Mouse (Mus musculus): ENCODE results near the gene Sf1. TPM values are rescaled to one million over a fixed set of nuclear protein-coding genes. Genes with fewer than 3 reads are reported as not detected.

Gene Sf1
- total RNA-seq, 1 experiment from 2014 or later = 370 TPM

Other genes with a start within 250 kb of the Sf1 start
- 2.2 and 3.1 TPM in 2 replicates for gene Sac3d1, start 245.0 kb upstream of the Sf1 start, total RNA-seq (2017)
- gene Snx15, start 235.4 kb upstream of the Sf1 start, total RNA-seq (2017) = 9.1 and 9.8 TPM in 2 replicates
- gene Batf2, start 222.7 kb upstream of the Sf1 start, total RNA-seq (2017) = 1.2 TPM in 1 of 2 replicates, not detected in the other
- 14.0 and 15.2 TPM in 2 replicates for gene Arl2, start 222.1 kb upstream of the Sf1 start, total RNA-seq (2017)
- gene Majin, start 179.3 kb upstream of the Sf1 start, total RNA-seq (2017) = not detected in 2 replicates
- not detected in 2 replicates for gene Gpha2, start 137.3 kb upstream of the Sf1 start, total RNA-seq (2017)
- gene Ppp2r5b, start 127.8 kb upstream of the Sf1 start, total RNA-seq (2017) = 21.8 and 22.1 TPM in 2 replicates
- 43.0 and 49.3 TPM in 2 replicates for gene Atg2a, start 122.0 kb upstream of the Sf1 start, total RNA-seq (2017)
- gene Ehd1, start 87.0 kb upstream of the Sf1 start, total RNA-seq (2017) = 126 and 148 TPM in 2 replicates
- gene Cdc42bpg, start 57.2 kb upstream of the Sf1 start, total RNA-seq (2017) = 4.4 and 10.9 TPM in 2 replicates
- 29.5 and 33.6 TPM in 2 replicates for gene Men1, start 28.7 kb upstream of the Sf1 start, total RNA-seq (2017)
- 791 and 881 TPM in 2 replicates for gene Map4k2, start 22.6 kb upstream of the Sf1 start, total RNA-seq (2017)
- gene Pygm, start 20.7 kb downstream of the Sf1 start, total RNA-seq (2017) = 8.7 and 14.1 TPM in 2 replicates
- 447 and 491 TPM in 2 replicates for gene Rasgrp2, start 35.6 kb downstream of the Sf1 start, total RNA-seq (2017)
- gene Nrxn2, start 55.0 kb downstream of the Sf1 start, total RNA-seq (2017) = 0.70 and 3.4 TPM in 2 replicates
- 0.12 TPM in 1 of 2 replicates, not detected in the other for gene Slc22a12, start 179.3 kb downstream of the Sf1 start, total RNA-seq (2017)

Data from neutrophil, adult 5-6 weeks (primary cell).